Mouse (Mus musculus) E14TG2a.4 (cell line): ENCODE results near the gene Cc2d2b.

ENCODE experiments used
- CTCF ChIP-seq: conservative IDR thresholded peaks from 2 replicates; pipeline ENCODE4 v1.5.1; 2014; ENCODE audit warnings: low read length
- POU5F1 ChIP-seq: IDR thresholded peaks from 2 replicates; pipeline ENCODE4 v1.6.1; 2014; ENCODE audit warnings: low read length, borderline replicate concordance

- TF ChIP-seq POU5F1 (no peak), CTCF (no peak)
Observed at GRCm38 (mm10) chr19:40748559-40748958, at the start of gene Cc2d2b.
